Mouse (Mus musculus) layer of hippocampus, adult 9-10 months (tissue): ENCODE measurements at regions not wholly inside any gene's neighbourhood (a gene's known extent, or its start where the extent isn't known, plus 50 kb on each side); places are given as distances from the start of the nearest gene placed in this dataset.

Experiments used
- DNase-seq: peaks from one replicate; pipeline ENCODE4 v3.0.0; 2022; ENCODE audit warnings: low spot score

DNA sequence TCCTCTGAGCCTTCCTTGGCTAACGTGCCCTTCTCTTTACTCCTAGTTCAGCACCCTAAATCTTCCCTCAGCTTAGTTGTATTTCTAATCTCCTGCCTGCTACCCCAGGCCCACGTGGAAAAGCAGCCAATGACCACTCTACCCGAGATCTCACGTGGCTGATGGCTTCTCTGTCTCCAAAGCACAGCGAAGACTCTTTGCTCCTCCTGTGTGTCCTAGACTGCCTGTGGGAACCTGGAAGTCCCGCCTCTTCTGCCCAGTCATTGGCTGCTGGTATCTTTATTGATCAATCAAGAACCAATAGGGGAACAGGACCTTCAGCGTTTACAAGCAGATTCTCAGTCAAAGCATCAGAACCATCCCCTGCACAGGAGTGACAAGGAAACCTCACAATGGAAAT is 54.8 kb downstream of the Gm19935 start:
- no peak for DNase-seq

DNA sequence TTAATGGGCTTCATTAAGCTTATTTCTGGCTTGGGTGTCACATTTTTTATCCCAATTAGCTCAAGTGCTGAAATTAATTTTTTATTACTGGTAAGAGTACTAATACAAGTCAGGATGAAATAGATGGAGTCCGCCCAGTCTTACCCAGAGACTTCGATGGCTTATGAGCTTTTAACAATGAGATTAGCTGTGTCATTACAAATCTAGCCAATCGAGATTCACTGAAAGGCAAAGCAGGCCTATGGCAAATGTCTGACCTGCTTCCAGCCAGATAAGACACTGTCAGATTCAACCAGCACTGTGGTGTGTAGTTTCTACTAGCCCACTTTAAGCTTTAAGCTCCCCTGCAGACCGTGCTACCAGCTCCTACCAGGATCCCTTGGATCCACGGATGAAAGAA is 55.2 kb downstream of the Gm19935 start:
- no peak for DNase-seq

DNA sequence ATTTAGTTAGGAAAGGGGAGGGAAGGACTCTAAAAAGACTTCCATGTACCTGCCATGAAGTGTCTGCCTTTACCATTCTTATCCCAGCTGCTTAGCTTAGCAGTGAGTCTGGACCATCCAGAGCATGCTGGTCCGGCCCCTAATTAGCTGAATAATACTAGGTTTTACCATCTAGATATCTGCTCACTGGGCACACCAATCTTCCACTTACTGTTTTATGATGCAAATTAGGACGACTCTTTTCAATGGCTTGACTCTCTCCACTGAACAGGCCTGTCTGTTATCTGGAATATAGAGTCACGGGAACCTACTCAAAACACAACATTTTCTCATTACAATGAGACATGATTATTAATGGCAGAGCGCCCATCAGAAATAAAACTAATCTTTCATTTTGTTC is 55.7 kb downstream of the Gm19935 start:
- DNase-seq: no peak

DNA sequence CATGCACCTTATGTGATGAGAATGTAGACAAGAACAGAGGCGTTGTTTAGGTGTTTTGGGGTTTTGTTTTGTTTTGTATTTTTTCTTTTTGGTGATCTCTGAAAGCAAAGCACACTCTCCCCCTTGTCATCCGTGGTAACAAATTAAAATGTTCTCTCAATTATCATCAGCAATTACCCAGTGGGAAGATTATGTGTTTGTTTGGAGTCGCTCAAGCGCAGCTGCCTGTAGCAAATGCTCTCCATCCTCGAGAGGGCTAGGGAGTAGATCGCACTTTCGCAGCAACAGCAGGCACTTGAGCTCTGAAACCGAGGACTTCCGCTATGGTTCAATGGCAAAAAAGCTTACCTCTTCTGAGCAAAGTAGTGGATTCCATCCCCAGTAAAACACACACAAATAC is 57.7 kb downstream of the Gm19935 start:
- no peak for DNase-seq

DNA sequence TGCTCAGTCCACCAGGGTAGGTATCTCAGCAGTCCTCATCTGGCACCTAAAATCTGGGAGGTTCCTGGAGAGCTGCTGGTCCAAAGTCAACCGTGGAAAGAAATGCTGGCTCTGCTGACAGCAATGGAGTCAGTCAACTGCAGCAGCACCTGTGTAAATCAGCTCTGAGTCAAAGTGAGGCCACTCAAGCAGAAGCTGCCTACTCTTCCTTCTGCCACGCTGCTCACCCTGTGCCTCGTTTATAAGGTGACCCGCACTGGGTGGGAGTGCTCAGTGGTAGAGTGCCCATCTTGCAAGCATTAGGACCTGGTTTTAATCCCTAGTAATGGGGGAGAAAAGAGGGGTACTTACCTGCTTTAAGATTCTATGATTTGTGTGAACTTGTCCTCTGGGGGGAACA is 62.2 kb downstream of the Gm19935 start:
- no peak for DNase-seq

DNA sequence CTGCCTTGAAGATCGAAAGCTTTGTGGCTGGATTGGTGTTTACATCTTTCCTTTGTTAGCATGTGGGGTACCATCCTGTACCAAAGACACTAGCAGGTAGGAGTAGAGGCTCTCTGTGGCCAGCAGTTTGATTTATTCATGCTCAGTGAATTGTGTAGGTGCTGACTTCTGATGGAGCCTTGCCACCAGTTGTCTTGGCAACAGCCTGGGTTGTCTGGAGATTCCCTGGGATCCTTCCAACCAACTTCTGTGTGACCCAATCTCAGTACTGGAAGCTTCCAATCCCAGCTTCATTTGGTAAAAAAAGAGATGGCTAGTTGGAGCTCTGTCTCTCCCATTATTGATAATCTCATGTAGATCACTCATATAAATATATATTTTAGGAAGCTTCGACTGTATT is 73.6 kb downstream of the Gm19935 start:
- DNase-seq: no peak

DNA sequence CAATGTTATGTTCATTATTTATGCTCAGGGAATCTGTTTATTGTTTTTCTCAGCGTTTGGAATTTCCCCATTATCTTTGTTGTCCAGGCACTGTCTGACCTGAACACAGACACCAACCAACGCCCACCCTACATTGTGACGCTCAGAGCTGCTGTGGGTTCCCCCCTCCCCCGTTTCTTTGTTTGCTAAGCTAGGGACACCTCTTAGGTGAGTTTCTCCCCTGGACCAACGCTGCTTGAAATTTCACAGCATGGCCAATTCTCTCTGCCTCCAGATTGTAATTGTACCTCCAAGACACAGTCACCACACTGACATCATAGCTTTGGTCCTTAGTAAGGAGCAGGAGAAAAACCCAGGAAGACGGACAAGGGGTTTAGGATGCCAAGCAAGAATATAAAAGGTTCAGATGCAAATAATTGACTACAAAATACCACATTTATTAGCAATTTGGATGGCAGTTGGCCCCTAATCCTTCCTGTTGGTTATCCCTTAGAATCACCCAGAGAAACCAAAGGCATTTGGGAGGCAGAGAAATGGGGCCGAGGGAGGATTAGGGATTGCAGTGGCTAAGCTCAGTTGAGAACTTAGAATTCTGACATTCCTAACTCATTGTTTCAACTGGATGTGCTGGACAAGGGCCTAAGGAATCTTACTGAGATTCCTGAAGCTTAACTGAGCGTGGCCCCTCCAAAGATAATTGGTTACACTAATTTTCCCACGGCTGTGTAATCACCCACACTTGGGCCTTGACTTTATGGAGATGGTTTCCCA is 76.0 kb downstream of the Gm19935 start:
- DNase-seq: no peak

DNA sequence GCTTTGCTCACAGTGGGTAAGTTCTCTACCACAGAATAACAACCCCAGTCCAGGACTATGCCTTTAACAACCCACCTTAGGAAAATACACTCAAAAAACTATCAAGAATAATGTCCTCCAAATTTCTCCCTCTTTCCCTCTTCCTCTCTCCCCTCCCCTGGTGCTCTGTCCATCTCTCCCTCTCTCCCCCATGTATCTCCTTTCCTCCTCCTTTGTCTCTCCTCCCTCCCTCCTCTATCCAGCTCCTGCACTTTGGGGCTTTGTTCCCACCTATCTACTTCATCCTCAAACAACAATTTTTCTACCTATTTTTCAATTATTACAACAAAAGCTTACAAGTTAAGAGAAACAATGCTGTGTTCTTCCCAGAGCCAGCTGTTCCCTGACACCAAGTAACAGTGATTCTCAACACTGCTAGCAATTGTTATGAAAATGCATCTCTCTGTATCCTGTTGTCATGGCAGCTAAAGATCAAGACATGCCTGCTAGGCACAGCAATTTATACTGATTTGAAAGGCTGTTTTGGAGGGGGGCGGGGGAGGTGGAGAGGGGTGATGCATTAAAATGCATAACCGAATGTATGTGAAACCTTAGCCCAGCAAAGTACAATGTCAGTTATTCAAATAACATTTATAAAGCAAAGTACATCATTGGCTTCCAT is 76.8 kb downstream of the Gm19935 start:
- no peak for DNase-seq

DNA sequence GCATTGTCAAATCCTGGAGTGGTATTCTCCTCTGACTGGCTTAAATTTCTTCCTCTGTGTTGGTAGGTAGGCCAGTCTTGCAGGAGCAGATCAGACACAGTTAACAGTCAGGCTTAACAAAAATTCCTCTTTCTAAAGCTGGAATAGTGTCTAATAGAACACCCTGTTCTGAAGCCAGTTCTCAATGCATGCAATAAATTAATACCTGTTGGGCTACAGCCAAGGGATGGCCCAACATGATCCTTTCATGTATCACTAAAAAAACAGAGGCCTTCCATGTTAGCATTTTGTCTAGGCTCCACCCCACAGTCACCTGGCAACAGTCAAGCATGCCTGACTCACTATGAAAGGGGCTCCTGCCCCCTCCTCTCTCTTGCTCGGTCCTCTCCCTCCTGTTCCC is 89.2 kb downstream of the Gm19935 start:
- no peak for DNase-seq

DNA sequence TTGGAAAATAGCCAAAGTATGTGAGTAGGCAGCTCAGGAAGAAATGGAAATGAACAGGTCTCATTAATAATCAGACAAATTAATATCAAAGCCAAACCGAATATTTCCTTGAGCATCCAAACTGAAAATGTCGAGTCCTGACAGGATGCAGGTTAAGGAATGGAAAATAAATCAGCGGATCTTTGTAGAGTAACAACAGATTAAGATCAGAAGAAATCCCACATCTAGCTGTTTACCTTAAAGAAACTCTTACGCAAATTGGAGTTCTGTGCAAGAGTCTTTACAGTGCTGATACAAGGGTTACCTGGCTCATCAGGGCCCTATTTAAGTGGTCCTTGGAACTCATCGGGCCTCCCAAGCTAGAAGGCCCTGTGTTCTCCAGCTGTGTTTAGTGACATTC is 92.0 kb downstream of the Gm19935 start:
- DNase-seq: no peak

DNA sequence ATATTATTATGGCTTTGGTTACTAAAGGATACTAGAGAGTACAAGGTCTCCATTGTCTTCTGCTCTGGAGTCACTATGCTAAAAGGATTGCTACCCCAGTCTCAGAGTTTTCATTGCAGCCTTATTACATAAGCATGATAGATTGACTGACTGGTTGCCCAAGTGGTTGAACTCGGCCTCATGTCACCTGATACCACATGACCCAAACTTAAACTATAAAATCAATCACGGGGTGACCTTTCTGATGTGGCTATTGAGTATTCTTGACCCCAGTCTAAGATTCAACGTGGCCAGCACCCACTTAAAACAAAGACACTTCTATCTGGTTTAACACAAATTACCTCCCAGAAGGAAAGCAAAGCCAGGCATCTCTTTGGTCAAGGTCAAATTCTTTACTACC is 100.8 kb downstream of the Gm19935 start:
- DNase-seq: no peak

DNA sequence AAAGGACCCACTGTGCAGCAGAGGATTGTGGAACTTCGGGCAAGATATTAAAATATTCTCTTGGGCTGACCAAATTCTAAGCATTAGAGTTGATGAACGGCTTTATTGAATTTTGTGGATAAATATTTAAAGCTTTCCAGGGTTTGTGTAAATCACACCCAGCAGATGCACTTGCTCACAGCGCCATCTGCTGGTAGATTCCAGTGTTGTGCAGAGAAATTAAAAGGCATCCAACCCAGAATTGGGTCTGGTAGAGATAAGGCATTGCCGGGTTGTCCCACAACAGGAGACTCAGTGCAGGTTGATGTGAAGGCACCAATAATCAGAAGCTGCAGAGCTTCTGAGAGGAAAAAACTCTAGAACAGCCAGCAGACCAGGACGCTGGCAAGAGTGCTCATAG is 108.7 kb downstream of the Gm19935 start:
- peak; percentile 67 for DNase-seq

DNA sequence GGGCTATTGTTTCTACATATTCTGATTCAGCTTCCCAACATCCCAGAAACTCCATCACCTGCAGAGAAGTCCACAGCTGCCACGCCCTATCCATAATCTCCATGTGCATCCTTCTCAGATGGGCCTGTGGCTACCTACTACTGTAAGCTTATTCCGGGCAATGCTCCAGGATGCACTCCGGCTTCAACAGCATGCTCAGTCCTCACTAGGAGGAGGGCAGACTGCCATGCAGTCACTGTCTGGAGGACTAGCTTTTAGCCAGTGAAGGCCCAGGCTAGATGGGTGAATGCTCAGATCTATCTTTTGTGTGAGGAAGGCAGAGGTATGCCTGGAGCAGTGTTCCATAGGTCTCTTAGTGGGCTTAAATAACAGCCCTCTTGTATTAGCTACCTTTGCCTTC is 124.7 kb downstream of the Gm19935 start:
- no peak for DNase-seq

DNA sequence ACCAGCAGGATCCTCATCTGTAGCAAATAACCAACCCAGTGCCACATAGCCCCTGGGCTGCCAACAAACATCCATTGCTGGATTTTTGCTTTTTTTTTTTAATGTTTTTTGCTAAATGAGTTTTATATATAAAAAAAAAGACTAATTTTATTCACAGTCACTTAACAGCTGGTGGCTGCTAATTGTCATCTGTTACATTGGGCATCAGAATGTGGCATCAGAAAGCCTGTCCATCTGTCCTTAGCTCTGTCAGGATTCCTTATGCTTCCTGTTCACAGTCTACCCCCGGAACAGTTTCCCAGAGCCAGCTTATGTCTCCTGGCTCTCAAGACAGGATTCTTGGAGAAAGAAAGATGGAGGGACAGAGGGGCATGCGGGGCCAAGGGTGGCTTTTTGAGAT is 132.1 kb downstream of the Gm19935 start:
- DNase-seq: peak; percentile 38

DNA sequence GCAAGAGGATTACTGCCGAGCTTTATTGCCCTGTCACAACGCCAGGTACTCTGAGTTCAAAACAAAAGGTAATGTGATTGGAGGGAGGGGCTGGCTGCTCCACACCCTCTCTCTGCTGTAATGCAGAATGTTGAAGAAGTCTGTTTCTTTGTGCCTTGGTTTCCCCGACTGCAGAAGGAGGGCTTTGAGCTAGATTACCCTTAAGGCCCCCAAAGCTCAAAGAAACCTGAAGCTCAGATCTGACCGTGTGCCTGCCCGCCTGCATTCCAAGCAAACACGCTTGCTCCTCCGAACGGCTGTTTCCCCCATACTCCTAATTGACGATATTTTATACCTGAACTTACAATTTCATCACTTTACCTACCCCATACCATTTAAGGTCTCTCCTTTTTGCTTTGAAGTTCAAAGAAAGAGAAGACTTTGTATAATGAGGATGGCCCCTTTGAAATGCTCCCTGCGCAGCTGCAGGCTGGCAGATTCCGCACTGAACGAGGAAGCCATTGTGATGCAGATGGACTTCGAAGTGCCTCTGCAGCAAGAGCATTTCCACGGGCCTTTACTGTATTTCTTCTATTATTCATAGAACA is 146.6 kb downstream of the Gm19935 start:
- DNase-seq: no peak

DNA sequence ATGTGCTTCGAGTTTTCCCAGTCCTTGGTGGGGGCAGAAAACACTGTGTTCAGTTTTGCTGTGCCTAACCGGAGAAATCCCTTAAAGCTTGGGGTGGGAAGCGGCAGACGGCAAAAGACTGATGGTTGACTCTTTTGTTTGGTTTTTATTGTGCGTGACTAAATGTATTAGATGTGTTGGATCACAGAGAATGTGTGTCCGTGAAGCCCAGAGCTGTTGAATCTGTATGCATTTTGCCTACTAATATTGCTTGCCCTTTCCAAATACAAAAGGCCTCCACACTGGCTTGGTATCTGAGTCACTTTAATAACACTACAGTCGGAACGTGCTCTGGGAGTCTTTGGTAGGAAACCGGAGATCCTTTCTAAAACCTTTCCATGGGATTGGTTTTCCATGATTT is 147.8 kb downstream of the Gm19935 start:
- DNase-seq: no peak

DNA sequence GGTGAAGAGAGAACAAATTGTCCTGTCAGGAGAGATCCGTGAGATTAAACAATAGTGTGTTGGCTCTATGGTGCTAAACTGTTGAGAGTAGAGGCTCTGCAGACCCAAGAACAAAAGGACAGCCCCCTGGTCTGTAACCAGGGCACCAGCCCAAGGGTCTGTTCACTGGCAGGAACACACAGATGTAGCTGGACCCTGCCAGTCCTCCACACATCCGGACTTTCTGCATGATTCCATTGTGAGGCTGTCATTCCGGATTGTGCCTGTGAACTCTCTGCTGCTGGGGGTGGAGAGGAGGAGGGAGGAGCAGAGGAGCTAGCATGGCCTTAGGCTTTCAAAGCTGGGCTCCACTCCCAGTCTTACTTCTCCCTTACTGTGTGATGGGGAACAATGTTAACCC is 158.1 kb downstream of the Gm19935 start:
- no peak for DNase-seq

DNA sequence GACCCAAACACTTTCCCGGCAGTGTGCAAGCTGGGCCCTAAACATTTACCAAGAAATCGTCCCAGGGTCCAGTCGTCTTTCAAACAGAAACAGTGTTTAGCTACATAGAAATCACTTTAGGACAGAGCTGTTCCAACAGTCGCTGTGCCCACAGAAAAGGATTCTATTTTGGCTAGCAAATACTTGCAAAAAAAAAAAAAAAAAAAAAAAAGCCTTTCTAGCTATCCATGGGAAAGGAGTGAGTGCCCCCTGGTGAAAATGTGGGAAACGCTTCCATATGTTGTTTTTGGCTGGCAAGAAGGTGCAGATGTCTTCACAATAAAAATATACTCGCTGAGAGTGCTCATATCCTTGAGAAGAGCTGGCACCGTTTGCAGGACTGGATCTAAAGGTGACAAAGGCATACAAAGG is 159.5 kb downstream of the Gm19935 start:
- peak; percentile 48 for DNase-seq

DNA sequence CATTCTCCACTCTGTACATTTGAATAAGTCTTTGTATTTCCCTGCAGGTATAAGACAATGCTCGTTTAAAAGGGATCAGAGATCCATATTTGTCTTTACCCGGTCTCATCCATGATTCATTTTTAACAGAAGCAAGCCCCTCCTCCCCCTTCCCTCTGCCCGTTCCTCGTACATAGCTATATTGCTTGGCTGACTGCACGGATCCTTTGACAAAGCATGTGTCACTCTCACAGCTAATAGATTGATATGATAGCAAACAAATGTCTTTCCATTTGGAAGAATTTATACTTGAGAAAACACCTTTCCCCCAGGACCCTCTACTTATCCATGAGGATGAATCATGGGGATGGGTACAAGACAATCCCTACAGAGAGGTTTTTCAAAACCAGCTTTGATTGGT is 160.1 kb downstream of the Gm19935 start:
- no peak for DNase-seq

DNA sequence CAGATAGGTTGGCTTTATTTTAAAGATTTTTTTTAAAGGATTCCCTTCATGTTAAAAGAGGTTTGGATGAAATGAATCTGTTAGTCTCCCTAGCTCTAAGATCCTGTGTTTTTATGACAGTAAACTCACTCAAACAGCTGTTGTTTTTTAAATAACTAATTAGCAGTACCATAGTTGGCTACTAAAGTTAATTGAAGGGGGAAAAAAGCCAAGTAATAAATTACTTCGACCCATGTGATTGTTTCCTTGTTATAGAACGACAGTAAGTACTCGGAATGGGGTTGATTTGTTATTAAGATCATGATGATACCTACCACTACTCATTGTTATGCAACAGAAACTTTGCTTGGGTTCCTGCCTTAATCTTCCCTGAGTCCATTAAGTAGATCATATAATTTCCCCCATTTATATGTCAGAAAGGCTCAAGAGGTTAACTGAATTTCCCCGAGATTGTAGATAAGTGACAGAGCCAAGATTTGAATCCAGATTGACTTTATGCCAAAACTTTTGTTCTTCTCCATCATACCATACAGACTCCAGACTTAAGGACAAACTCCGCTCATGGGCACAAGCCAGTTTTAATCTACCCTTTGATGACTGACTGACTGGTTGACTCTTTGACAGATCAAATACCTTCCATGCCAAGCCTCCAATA is 160.6 kb downstream of the Gm19935 start:
- no peak for DNase-seq

DNA sequence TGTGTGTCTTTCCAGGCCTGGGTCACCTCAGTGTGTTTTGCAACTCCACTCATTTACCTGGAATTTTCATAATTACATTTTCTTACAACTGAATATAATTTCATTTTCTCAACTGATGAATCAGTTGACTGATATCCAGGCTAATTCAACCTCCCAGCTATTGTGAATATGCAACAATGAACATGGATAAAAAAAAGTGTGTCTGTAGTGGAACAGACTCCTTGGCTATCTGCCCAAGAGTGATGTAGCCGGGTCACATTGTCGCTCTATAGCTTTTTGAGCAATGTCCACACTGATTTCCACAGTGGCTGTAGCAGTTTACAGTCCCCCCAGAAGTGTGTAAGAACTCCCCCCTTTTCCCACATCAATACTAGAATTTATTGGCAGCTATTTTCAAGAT is 162.4 kb downstream of the Gm19935 start:
- DNase-seq: no peak

DNA sequence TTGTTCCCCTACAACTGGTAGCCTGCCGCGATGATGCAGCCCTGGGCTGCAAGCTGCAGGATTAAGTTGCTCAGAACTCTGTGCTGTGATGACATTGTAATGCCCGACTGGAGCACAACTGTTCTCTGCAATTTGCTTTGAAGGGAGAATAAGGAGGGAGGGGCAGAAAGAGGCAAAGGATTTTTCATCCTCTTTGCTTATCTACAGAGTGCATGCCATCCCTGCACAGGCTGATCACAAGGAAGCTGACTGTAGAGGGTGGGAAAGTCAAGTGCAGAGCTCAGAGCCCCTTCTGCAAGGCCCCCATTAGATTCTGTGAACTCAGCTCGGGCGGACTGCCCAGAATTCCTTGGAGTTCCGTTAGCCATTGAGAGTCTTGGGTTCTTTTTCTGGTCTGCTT is 174.8 kb downstream of the Gm19935 start:
- no peak for DNase-seq

DNA sequence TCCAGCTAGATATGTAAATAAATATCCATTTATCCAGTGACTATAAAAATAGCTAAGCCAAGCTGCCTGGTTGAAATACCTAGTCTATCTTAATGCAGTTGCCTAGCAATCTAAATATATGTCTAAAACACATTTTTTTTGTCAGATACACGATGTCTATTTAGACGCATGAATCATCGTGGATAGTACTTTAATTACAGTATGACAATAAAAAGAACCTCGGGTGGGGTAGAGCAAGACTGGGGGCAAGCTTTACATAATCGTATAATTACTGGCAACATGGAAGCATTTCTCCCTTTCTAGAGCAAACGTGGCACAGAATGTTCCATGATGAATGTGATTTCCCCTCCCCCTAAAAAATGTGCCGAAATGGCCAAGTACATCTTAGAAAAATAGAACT is 180.4 kb downstream of the Gm19935 start:
- no peak for DNase-seq
